Mouse (Mus musculus) limb, embryonic 15.5 days (tissue): ENCODE measurements around the gene Tmbim6. TPM values are rescaled to one million over a fixed set of nuclear protein-coding genes. Genes with fewer than 3 reads are reported as not detected.
"Not testable (repeated sequence)": the region's sequence is repeated elsewhere in the genome, so short reads cannot be mapped to it uniquely, and the experiment has no call there.

Source experiments
- ATAC-seq: fragments of 200-750 bp; cut with Nextera tagmentation; 2 replicates; pipeline ENCODE4 v1.8.0; 2017; ENCODE audit warnings: low read depth, moderate TSS enrichment; ENCODE audit not compliant: insufficient number of reproducible peaks, low FRiP score, low TSS enrichment
- H3K27ac ChIP-seq: fragments of 300-500 bp; sonication (generic); 2 replicates; pipeline ENCODE4 v1.5.1; 2015; ENCODE audit warnings: moderate library complexity, mild to moderate bottlenecking, inconsistent platforms
- H3K27me3 ChIP-seq: fragments of 300-500 bp; sonication (generic); 2 replicates; pipeline ENCODE4 v1.6.1; 2015; ENCODE audit warnings: inconsistent platforms
- H3K36me3 ChIP-seq: fragments of 300-500 bp; sonication (generic); 2 replicates; pipeline ENCODE4 v1.6.1; 2015; ENCODE audit warnings: inconsistent platforms
- H3K4me1 ChIP-seq: fragments of 300-500 bp; sonication (generic); 2 replicates; pipeline ENCODE4 v1.6.1; 2015; ENCODE audit warnings: inconsistent platforms
- H3K4me2 ChIP-seq: fragments of 300-500 bp; sonication (generic); 2 replicates; pipeline ENCODE4 v1.6.1; 2015; ENCODE audit warnings: mild to moderate bottlenecking, inconsistent platforms
- H3K4me3 ChIP-seq: fragments of 300-500 bp; sonication (generic); 2 replicates; pipeline ENCODE4 v1.5.1; 2015; ENCODE audit warnings: mild to moderate bottlenecking, inconsistent platforms
- H3K9ac ChIP-seq: fragments of 300-500 bp; sonication (generic); 2 replicates; pipeline ENCODE4 v1.6.1; 2015; ENCODE audit warnings: inconsistent platforms
- H3K9me3 ChIP-seq: fragments of 300-500 bp; sonication (generic); 2 replicates; pipeline ENCODE4 v1.6.1; 2016; ENCODE audit warnings: inconsistent platforms
- WGBS: fragments of 180-500 bp; shearing (Covaris S2); methylation state at CpG from one replicate; pipeline ENCODE4 v1.1.7; 2015; 5-methylcytosine and 5-hydroxymethylcytosine counted together
- polyA plus RNA-seq: library from polyadenylated mRNA; unstranded; fragments of >200 nt; fragmentation: Nextera tagmentation; extraction: Ambion mirVana; gene quantifications from 2 replicates; pipeline ENCODE4 v1.2.1, GENCODE M21; 2015

Tmbim6 gene
- polyA plus RNA-seq, 1 experiment from 2014 or later = 327 TPM

DNA sequence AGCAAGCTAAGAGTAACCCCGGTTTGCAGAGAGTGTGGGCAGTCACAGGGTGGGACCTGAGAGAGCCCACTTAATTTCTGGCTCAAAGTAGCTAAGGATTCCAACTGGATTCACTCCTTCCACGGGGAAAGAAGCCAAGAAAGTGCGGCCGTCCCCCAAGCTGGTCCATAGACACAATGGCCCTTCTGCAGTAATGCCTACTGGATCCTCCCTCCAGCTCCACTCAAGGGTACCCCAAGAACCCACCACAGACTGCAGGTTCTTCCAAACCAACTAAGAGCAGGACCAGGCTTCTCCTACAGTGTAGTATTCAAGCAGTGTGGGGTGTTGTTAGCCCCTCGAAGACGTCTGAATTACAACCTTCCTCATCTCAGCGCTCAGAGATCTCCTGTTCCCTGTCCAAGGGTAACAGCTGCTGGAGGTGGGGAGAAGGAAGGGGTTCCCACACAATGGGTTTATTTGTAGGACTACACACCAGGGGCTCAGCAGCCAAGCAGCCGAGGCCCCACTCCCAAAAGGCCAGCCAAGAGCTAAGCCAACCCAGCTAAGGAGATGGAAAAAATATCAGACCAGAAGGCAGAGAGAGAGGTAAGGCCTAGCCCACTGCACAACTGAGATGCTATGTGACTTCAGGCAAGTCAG, 48.3 kb downstream of the Tmbim6 start:
- Histone ChIP-seq H3K9ac (no peak overlapping the region), H3K27me3 (no peaks in the 10 kb centered on the region), H3K4me1 (peaks cover 65% of the 10 kb centered on the region), H3K27ac (peak overlapping the region; percentile 92), H3K9me3 (no peaks in the 10 kb centered on the region), H3K4me2 (no peak overlapping the region), H3K36me3 (0 out of 2 replicates have a peak, but pooled peaks cover 11% of the 10 kb centered on the region), H3K4me3 (no peak overlapping the region)
- ATAC-seq = peak; percentile 36
- 25% methylated on average over 8 of the region's 8 CpGs for WGBS

GRCm38 (mm10) chr15:99442358-99442757, 49.7 kb downstream of the Tmbim6 start:
- no peak overlapping the region for H3K9ac ChIP-seq
- H3K9me3 ChIP-seq = no peaks in the 10 kb centered on the region
- no peak for ATAC-seq
- H3K4me1 ChIP-seq = peaks cover 51% of the 10 kb centered on the region
- 72% methylated on average over 7 of the region's 7 CpGs for WGBS
- no peak overlapping the region for H3K4me2 ChIP-seq
- H3K36me3 ChIP-seq = 0 out of 2 replicates have a peak, but pooled peaks cover 17% of the 10 kb centered on the region
- no peaks in the 10 kb centered on the region for H3K27me3 ChIP-seq
- H3K4me3 ChIP-seq = no peak overlapping the region
- peak overlapping the region; percentile 92 for H3K27ac ChIP-seq

DNA sequence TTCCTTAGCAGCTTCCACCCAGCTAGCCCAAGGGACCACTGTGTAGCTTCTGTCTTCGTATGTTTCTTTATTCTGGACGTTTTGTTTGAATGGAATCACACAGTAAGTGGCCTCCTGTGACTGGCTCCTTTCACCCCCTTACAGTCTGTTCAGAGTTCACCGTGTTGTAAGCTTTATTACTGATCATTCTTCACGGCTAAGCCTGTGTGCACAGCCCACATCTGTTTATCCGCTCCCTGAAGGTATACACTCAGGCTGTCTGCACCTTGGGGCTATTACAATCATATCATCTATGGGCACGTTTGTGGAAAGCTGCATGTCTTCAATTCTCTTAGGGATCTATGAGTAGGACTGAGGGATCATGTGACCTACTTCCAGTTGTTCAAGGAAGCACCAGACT, 52.9 kb downstream of the Tmbim6 start:
- WGBS = 49% methylated on average over 6 of the region's 6 CpGs
- no peak for ATAC-seq
- H3K4me1 ChIP-seq = peaks cover 42% of the 10 kb centered on the region
- 0 out of 2 replicates have a peak, but pooled peaks cover 25% of the 10 kb centered on the region for H3K36me3 ChIP-seq
- no peak overlapping the region for H3K9ac ChIP-seq
- no peaks in the 10 kb centered on the region for H3K9me3 ChIP-seq
- H3K4me2 ChIP-seq = no peak overlapping the region
- no peak overlapping the region for H3K27ac ChIP-seq
- H3K27me3 ChIP-seq = no peaks in the 10 kb centered on the region
- no peak overlapping the region for H3K4me3 ChIP-seq

DNA sequence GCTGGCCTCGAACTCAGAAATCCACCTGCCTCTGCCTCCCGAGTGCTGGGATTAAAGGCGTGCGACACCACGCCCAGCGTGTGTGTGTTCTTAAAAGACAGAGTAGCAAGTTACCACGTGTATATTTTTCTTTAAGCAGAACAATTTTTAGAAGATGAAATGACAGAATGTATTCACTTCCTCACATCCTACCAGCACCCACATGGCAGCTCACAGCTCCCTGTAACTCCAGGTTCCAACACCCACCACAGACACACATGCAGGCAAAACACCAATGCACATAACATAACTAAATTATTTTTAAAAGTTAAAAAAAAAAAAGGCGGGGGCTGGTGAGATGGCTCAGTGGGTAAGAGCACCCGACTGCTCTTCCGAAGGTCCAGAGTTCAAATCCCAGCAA, 53.5 kb downstream of the Tmbim6 start:
- not testable (repeated sequence) for H3K9ac ChIP-seq, ATAC-seq, H3K4me3 ChIP-seq, H3K27me3 ChIP-seq, H3K4me2 ChIP-seq, H3K9me3 ChIP-seq, H3K27ac ChIP-seq
- Histone ChIP-seq H3K4me1 (peaks cover 37% of the 10 kb centered on the region), H3K36me3 (0 out of 2 replicates have a peak, but pooled peaks cover 25% of the 10 kb centered on the region)
- WGBS = 89% methylated on average over 10 of the region's 10 CpGs

DNA sequence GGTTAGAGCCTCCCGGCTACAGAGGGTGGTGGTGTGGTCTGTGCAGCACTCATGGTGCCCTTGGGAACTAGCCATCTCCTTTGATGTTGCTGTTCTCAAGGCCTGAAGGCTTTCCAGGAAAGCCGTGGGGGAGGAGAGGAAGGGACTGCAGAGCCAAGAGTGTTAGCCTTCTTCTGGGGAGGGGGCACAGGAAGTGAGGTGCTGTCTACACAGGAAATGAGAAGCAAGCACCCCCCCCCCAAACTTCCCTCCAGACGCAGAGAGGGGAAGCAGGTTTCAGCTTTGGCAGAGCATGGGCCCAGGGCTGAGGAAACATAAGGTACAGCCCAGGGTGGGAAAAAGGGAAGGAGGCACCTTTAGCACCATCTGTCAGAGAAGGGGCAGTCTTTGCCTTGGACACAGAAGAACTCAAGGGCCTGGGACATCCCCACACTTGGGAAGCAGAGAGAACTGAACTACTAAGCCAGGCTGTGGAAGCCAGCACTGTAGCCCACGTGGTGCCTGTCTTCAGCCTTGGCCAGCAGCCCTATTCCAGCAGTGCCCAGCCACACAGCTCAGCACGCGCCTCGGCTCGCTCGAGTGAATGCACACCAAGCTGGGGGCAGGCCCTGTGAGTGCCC, 56.6 kb downstream of the Tmbim6 start:
- H3K9me3 ChIP-seq = no peaks in the 10 kb centered on the region
- no peak overlapping the region for H3K4me2 ChIP-seq
- peaks cover 42% of the 10 kb centered on the region for H3K36me3 ChIP-seq
- H3K27me3 ChIP-seq = no peaks in the 10 kb centered on the region
- peak overlapping the region; percentile 76 for H3K27ac ChIP-seq
- WGBS = 39% methylated on average over 9 of the region's 9 CpGs
- ATAC-seq = peak; percentile 41
- peaks cover 42% of the 10 kb centered on the region for H3K4me1 ChIP-seq
- H3K4me3 ChIP-seq = no peak overlapping the region
- H3K9ac ChIP-seq = 0 out of 2 replicates have a peak overlapping the region, but pooled peaks have one; percentile 0

- Histone ChIP-seq H3K9ac (0 out of 2 replicates have a peak overlapping the region, but pooled peaks have one; percentile 0), H3K4me3 (no peak overlapping the region), H3K36me3 (peaks cover 38% of the 10 kb centered on the region), H3K4me1 (peaks cover 45% of the 10 kb centered on the region), H3K27ac (peak overlapping the region; percentile 76), H3K4me2 (no peak overlapping the region), H3K27me3 (no peaks in the 10 kb centered on the region), H3K9me3 (no peaks in the 10 kb centered on the region)
- no peak for ATAC-seq
- WGBS = 72% methylated on average over 8 of the region's 8 CpGs
Observed at GRCm38 (mm10) chr15:99449751-99450280, 57.1 kb downstream of the Tmbim6 start.

GRCm38 (mm10) chr15:99453153-99453900, 60.6 kb downstream of the Tmbim6 start:
- no peaks in the 10 kb centered on the region for H3K9me3 ChIP-seq
- peaks cover 62% of the 10 kb centered on the region for H3K4me1 ChIP-seq
- H3K9ac ChIP-seq = no peak overlapping the region
- no peak overlapping the region for H3K4me3 ChIP-seq
- no peaks in the 10 kb centered on the region for H3K27me3 ChIP-seq
- peaks cover 26% of the 10 kb centered on the region for H3K36me3 ChIP-seq
- ATAC-seq = no peak
- no peak overlapping the region for H3K27ac ChIP-seq
- 70% methylated on average over 11 of the region's 11 CpGs for WGBS
- no peak overlapping the region for H3K4me2 ChIP-seq

DNA sequence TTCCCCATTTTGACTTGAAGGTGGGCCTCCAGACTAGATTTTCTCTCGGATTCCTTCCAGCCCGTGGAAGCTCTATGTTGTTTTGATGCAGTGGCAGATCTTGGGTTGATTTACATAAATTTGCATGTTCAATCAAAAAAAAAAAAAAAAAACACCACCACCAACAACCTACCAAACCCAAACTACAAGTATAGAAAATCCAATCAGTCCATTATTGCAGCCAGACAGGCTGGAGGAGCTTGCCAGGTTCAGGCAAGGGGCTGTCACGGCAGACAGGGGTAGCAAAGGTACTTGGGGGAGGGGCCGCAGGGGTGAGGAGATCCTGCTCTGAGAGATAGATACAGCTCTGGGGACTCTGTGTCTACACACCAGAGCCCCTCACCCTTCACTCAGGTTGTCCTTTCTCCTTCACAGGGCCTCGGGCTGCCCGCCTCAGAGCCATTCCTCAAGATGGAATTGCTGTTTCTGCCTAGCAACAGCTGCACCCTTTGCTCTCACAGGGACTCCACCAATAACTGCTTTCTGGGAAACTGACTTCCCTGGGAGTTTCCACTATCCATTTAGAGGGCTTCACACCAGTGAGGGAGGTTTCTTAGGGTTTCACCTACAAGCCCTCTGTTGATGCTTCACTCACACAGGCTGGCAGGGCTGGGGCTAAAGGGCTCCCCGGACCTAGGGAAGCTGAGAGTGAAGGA, 62.0 kb downstream of the Tmbim6 start:
- peak overlapping the region; percentile 72; the same call in 1 of the 2 replicates for H3K4me2 ChIP-seq

GRCm38 (mm10) chr15:99455415-99455814, 62.7 kb downstream of the Tmbim6 start:
- peak overlapping the region; percentile 1; the same call in 1 of the 2 replicates for H3K9ac ChIP-seq

More for the DNA sequence above, 62.0 kb downstream of the Tmbim6 start:
- Histone ChIP-seq H3K4me3 (peak overlapping the region; percentile 15; the same call in 1 of the 2 replicates), H3K4me1 (peaks cover 55% of the 10 kb centered on the region), H3K27ac (peak overlapping the region; percentile 68), H3K27me3 (no peaks in the 10 kb centered on the region), H3K9me3 (no peaks in the 10 kb centered on the region), H3K9ac (0 out of 2 replicates have a peak overlapping the region, but pooled peaks have one; percentile 1), H3K36me3 (peaks cover 22% of the 10 kb centered on the region)
- no peak for ATAC-seq
- 67% methylated on average over 7 of the region's 7 CpGs for WGBS

DNA sequence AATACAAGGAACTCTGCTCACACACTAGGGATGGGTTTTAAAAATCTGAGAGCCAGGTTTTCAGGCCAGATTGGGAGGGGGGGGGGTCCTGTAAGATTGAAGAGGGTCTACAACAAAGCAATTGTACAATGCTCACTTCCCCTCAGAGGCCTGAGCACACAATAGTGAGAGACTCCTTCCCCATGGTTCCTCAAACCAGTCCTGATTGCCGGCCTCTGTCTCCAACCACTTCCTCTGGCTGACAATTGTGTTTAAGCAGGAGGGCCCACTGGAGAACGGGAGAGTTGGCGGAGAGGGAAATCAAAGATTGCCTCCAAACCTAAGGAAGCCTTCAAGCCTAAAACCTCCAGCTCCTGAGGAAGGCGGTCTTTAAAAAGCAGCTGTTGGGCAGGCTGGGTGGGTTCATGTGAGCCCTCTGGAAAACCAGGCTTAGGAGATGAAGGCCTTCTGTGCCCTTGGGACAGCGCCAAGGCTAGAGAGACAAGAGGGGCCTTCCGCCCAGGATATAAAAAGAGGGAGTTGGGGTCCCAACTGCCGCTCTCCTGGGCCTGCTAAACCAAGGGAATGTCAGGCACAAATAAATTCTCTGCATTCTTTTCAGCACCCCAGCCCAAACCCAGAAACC, 63.8 kb downstream of the Tmbim6 start:
- ATAC-seq = no peak
- Histone ChIP-seq H3K36me3 (peaks cover 17% of the 10 kb centered on the region), H3K4me1 (peaks cover 49% of the 10 kb centered on the region), H3K27me3 (no peaks in the 10 kb centered on the region), H3K4me2 (peak overlapping the region; percentile 72), H3K27ac (peak overlapping the region; percentile 95), H3K4me3 (peak overlapping the region; percentile 88), H3K9ac (peak overlapping the region; percentile 73), H3K9me3 (no peaks in the 10 kb centered on the region)
- WGBS = 13% methylated on average over 7 of the region's 7 CpGs

More at GRCm38 (mm10) chr15:99455415-99455814, 62.7 kb downstream of the Tmbim6 start:
- peak overlapping the region; percentile 68 for H3K27ac ChIP-seq
- ATAC-seq = no peak
- H3K36me3 ChIP-seq = peaks cover 19% of the 10 kb centered on the region
- H3K27me3 ChIP-seq = no peaks in the 10 kb centered on the region
- 51% methylated on average over 3 of the region's 3 CpGs for WGBS
- H3K4me1 ChIP-seq = peaks cover 52% of the 10 kb centered on the region
- H3K4me3 ChIP-seq = peak overlapping the region; percentile 15
- no peaks in the 10 kb centered on the region for H3K9me3 ChIP-seq
- peak overlapping the region; percentile 72 for H3K4me2 ChIP-seq
